In the genomic region with DNA sequence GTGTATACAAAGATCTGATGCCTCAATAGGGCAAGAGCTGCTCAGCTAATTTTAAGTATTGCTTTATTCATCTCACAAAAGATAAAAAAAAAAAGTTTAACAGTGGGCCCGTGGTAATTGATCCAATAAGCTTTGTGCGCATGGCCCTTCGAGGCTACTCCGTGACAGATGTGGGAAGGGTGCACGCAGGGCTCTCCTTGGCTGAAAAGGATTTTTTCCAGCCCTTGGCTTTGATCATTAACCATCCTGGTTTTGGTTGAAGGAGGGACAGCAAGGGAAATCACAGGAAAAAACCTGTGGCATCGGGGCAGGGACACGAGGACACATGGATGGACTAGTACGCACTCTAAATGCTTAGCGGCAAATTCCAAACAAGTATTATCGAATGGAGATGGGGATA, we compare ENCODE assay signal across 13 mouse cellular contexts.
DNase-seq lines count a peak whose midpoint lies in the region; ATAC-seq and TF ChIP-seq lines count a peak whose summit lies in the region.
"Had no signal": no experiment of that assay in that cellular context is flagged by ENCODE, and none has a peak within 500 bp of the region (broad histone marks: within the 10 kb centered on the region; RNA-seq: fewer than 3 reads in every experiment).

No protein-coding gene starts in this region.

- no peak for ATAC-seq in hindbrain, postnatal 0 days
- ATAC-seq in forebrain, embryonic 15.5 days (replicated peaks), result no peak
- no peak for ATAC-seq in hindbrain, embryonic 16.5 days
- ATAC-seq in neural tube, embryonic 14.5 days (ENCODE audit: low read depth), result no peak

- WGBS in hindbrain, embryonic 10.5 days, result 74% methylated on average over 10 of the region's 10 CpGs
- 43% methylated on average over 10 of the region's 10 CpGs for WGBS in hindbrain, postnatal 0 days
- WGBS in forebrain, embryonic 15.5 days, result 42% methylated on average over 10 of the region's 10 CpGs
- WGBS in hindbrain, embryonic 16.5 days, result 41% methylated on average over 10 of the region's 10 CpGs
- 64% methylated on average over 10 of the region's 10 CpGs for WGBS in neural tube, embryonic 14.5 days

- H3K27ac ChIP-seq in hindbrain, embryonic 10.5 days, result peak overlapping the region; percentile 84
- H3K27ac ChIP-seq in hindbrain, postnatal 0 days, result no peak overlapping the region
- H3K27ac ChIP-seq in forebrain, embryonic 15.5 days (replicated peaks), result peak overlapping the region; percentile 68
- H3K27ac ChIP-seq in hindbrain, embryonic 16.5 days (ENCODE audit: low read depth, low read length), result peak overlapping the region; percentile 36; the same call in 1 of the 2 replicates
- H3K27ac ChIP-seq in neural tube, embryonic 14.5 days (ENCODE audit: low read depth, low read length), result peak overlapping the region; percentile 76
- H3K27ac ChIP-seq: embryonic facial prominence, embryonic 15.5 days; stomach, postnatal 0 days had no signal

- no peak overlapping the region for H3K4me3 ChIP-seq in hindbrain, embryonic 10.5 days
- H3K4me3 ChIP-seq in hindbrain, postnatal 0 days (ENCODE audit: low read length), result no peak overlapping the region
- no peak overlapping the region for H3K4me3 ChIP-seq in forebrain, embryonic 15.5 days
- no peak overlapping the region for H3K4me3 ChIP-seq in hindbrain, embryonic 16.5 days (ENCODE audit: low read length)
- no peak overlapping the region for H3K4me3 ChIP-seq in neural tube, embryonic 14.5 days (ENCODE audit: low read depth, low read length)
- H3K4me3 ChIP-seq: embryonic facial prominence, embryonic 15.5 days had no signal

- no peak overlapping the region for H3K4me2 ChIP-seq in hindbrain, postnatal 0 days (ENCODE audit: low read depth, low read length)
- H3K4me2 ChIP-seq in forebrain, embryonic 15.5 days (replicated peaks), result no peak overlapping the region
- H3K4me2 ChIP-seq in hindbrain, embryonic 16.5 days (ENCODE audit: low read length), result no peak overlapping the region
- no peak overlapping the region for H3K4me2 ChIP-seq in neural tube, embryonic 14.5 days (ENCODE audit: low read depth, low read length)
- H3K4me2 ChIP-seq: embryonic facial prominence, embryonic 15.5 days had no signal

- H3K9me3 ChIP-seq in hindbrain, embryonic 10.5 days, result no peaks in the 10 kb centered on the region
- H3K9me3 ChIP-seq in hindbrain, postnatal 0 days (ENCODE audit: low read length), result no peaks in the 10 kb centered on the region
- H3K9me3 ChIP-seq in forebrain, embryonic 15.5 days, result no peaks in the 10 kb centered on the region
- H3K9me3 ChIP-seq in hindbrain, embryonic 16.5 days (ENCODE audit: control insufficient read depth, low read length), result no peaks in the 10 kb centered on the region
- H3K9me3 ChIP-seq in neural tube, embryonic 14.5 days (ENCODE audit: control insufficient read depth, low read length), result no peaks in the 10 kb centered on the region
- H3K9me3 ChIP-seq: embryonic facial prominence, embryonic 15.5 days had no signal

- H3K36me3 ChIP-seq in hindbrain, embryonic 10.5 days, result peaks cover 8% of the 10 kb centered on the region
- no peaks in the 10 kb centered on the region for H3K36me3 ChIP-seq in hindbrain, postnatal 0 days (ENCODE audit: insufficient read depth, low read length)
- H3K36me3 ChIP-seq in forebrain, embryonic 15.5 days, result no peaks in the 10 kb centered on the region
- H3K36me3 ChIP-seq in hindbrain, embryonic 16.5 days (ENCODE audit: control insufficient read depth, insufficient read depth, low read length), result no peaks in the 10 kb centered on the region
- H3K36me3 ChIP-seq in neural tube, embryonic 14.5 days (ENCODE audit: control insufficient read depth, insufficient read depth, low read length), result no peaks in the 10 kb centered on the region

- H3K4me1 ChIP-seq in hindbrain, embryonic 10.5 days (replicated peaks), result peaks cover 50% of the 10 kb centered on the region
- peaks cover 42% of the 10 kb centered on the region for H3K4me1 ChIP-seq in hindbrain, postnatal 0 days (ENCODE audit: insufficient read depth, low read length)
- peaks cover 59% of the 10 kb centered on the region for H3K4me1 ChIP-seq in forebrain, embryonic 15.5 days
- H3K4me1 ChIP-seq in hindbrain, embryonic 16.5 days (ENCODE audit: control insufficient read depth, insufficient read depth, low read depth, low read length), result peaks cover 56% of the 10 kb centered on the region
- peaks cover 57% of the 10 kb centered on the region for H3K4me1 ChIP-seq in neural tube, embryonic 14.5 days (ENCODE audit: control insufficient read depth, insufficient read depth, low read length)

- H3K27me3 ChIP-seq in hindbrain, embryonic 10.5 days (ENCODE audit: insufficient read depth, poor library complexity, severe bottlenecking), result no peaks in the 10 kb centered on the region
- H3K27me3 ChIP-seq in hindbrain, postnatal 0 days (ENCODE audit: insufficient read depth, low read length), result no peaks in the 10 kb centered on the region
- no peaks in the 10 kb centered on the region for H3K27me3 ChIP-seq in forebrain, embryonic 15.5 days
- no peaks in the 10 kb centered on the region for H3K27me3 ChIP-seq in hindbrain, embryonic 16.5 days (replicated peaks; ENCODE audit: control insufficient read depth, insufficient read depth, low read length)
- no peaks in the 10 kb centered on the region for H3K27me3 ChIP-seq in neural tube, embryonic 14.5 days (ENCODE audit: control insufficient read depth, insufficient read depth, low read length)
- H3K27me3 ChIP-seq: embryonic facial prominence, embryonic 15.5 days had no signal

- no peak for DNase-seq in hindbrain, embryonic 10.5 days (ENCODE audit: low spot score)
- DNase-seq in hindbrain, postnatal 0 days (ENCODE audit: low spot score), result no peak
- DNase-seq in frontal cortex, postnatal 14 days (ENCODE audit: low spot score in 2 of 2), result no peak
- DNase-seq in right cerebral cortex, postnatal 10 days (ENCODE audit: low spot score in 2 of 2), result no peak
- DNase-seq: heart, adult 18-20 months; lung, postnatal 36 days; right cerebral cortex, postnatal 14 days; thymus, postnatal 25 days had no signal

- H3K9ac ChIP-seq in hindbrain, postnatal 0 days (replicated peaks; ENCODE audit: low read length), result no peak overlapping the region
- H3K9ac ChIP-seq in forebrain, embryonic 15.5 days (replicated peaks), result no peak overlapping the region
- H3K9ac ChIP-seq in hindbrain, embryonic 16.5 days (ENCODE audit: low read depth, low read length), result no peak overlapping the region
- H3K9ac ChIP-seq in neural tube, embryonic 14.5 days (replicated peaks; ENCODE audit: low read depth, low read length), result no peak overlapping the region
- H3K9ac ChIP-seq: embryonic facial prominence, embryonic 15.5 days had no signal

- no peak for TF ChIP-seq CTCF in hindbrain, postnatal 0 days (IDR thresholded peaks at IDR 0.05; ENCODE audit: low read depth)
